Mouse (Mus musculus) neutrophil, adult 83 days (primary cell): ENCODE results near the gene Gm21319. TPM values are rescaled to one million over a fixed set of nuclear protein-coding genes. Genes with fewer than 3 reads are reported as not detected.

Source experiments
- total RNA-seq, 2 experiments: library from RNA; stranded (reverse); gene quantifications; one replicate each; pipeline ENCODE4 v1.2.4; 2023

Gm21319 gene
- total RNA-seq: not detected

DNA sequence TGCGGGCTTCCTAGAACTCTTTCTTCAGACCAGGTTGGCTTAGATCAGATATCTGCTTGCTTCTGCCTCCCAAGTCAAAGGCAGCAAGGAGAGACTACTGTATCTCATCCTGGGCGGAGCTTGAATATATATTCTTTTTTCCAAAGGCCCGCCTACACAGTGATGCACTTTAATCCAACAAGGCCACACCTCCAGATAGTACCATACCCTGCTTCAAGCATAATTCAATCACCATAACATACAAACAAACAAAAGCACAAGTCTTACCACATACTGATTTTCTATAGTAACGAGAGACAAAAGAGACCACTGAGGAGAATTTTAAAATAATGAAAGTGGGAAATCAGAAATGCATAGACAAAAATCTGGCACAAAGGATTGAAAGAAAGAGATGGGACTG, at the start of gene Gm21319:
TSS of gene Gm21319 (minus strand) at position 101 of the 400 bp plus-strand sequence.

DNA sequence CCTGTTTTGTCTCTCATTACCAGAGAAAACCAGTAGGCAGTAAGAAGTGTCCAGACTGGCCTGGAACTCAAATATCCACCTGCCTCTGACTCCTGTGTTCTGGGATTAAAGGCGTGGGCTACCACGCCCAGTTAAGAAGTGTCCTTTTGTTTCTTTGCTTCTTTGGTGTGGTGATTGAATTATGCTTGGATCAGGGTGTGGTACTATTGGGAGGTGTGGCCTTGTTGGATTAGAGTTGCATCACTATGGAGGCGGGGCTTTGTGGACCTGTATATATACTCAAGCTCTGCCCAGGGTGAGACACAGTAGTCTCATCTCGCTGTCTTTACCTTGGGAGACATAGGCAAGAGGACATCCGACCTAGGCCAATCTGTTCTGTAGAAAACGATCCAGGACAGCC, 40.7 kb upstream of the Gm21319 start, which contains the start of gene BB287469:
TSS of gene BB287469 (plus strand) at position 301 of the 400 bp plus-strand sequence.

DNA sequence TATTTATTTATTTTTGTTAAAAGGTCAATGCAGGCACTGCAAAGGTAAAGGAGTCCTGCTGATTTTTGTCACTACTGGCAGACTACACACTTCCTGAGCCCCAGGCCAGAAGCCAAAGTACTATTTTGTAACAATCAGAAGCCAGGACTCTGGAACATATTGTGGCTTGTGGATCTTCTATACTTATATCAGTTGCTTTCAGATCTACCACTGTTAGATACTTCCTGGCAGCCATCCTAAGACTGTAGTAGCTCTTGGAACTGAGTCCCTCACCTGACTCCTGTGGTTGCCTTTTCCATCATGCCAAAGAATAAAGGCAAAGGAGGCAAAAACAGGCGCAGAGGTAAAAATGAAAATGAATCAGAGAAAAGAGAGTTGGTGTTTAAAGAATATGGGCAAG, 19.7 kb upstream of the Gm21319 start, which contains the start of gene Gm21936:
TSS of gene Gm21936 (plus strand) at position 301 of the 400 bp plus-strand sequence.

Other genes with a start within 250 kb of the Gm21319 start
- not detected for gene Oog1, start 173.1 kb downstream of the Gm21319 start, total RNA-seq
- not detected for gene Gm4027, start 156.9 kb downstream of the Gm21319 start, total RNA-seq
- gene Gm16381, start 131.1 kb downstream of the Gm21319 start, total RNA-seq: not detected
- gene Gm21936, start 19.8 kb upstream of the Gm21319 start, total RNA-seq: not detected
- not detected for gene BB287469, start 40.8 kb upstream of the Gm21319 start, total RNA-seq
- not detected for gene Gm2001, start 66.6 kb upstream of the Gm21319 start, total RNA-seq
- not detected for gene Gm2016, start 98.3 kb upstream of the Gm21319 start, total RNA-seq
- not detected for gene Gm2022, start 119.6 kb upstream of the Gm21319 start, total RNA-seq
- gene Gm2035, start 144.1 kb upstream of the Gm21319 start, total RNA-seq: not detected
- not detected for gene Gm2042, start 178.3 kb upstream of the Gm21319 start, total RNA-seq
- gene Gm2075, start 236.1 kb upstream of the Gm21319 start, total RNA-seq: not detected
- not detected for gene Gm6803, start 243.0 kb upstream of the Gm21319 start, total RNA-seq